Mouse (Mus musculus) ES-Bruce4 (cell line): ENCODE results near the gene 0610037L13Rik. TPM values are rescaled to one million over a fixed set of nuclear protein-coding genes. Genes with fewer than 3 reads are reported as not detected.

Experiments used
- H3K27ac ChIP-seq: 2 replicates; pipeline ENCODE4 v1.5.1; 2012; ENCODE audit warnings: low read length, inconsistent platforms; ENCODE audit not compliant: insufficient read depth
- H3K27me3 ChIP-seq: 2 replicates; pipeline ENCODE4 v1.6.1; 2012; ENCODE audit warnings: mild to moderate bottlenecking, low read length, inconsistent platforms; ENCODE audit not compliant: control insufficient read depth, poor library complexity, insufficient read depth, severe bottlenecking
- H3K36me3 ChIP-seq: 2 replicates; pipeline ENCODE4 v1.6.1; 2012; ENCODE audit warnings: inconsistent platforms, mild to moderate bottlenecking, low read length, moderate library complexity; ENCODE audit not compliant: control insufficient read depth, poor library complexity, insufficient read depth, severe bottlenecking
- H3K4me1 ChIP-seq: one replicate; pipeline ENCODE4 v1.8.1; 2011; ENCODE audit warnings: low read length; ENCODE audit not compliant: control insufficient read depth, insufficient read depth
- H3K4me3 ChIP-seq: 2 replicates; pipeline ENCODE4 v1.5.1; 2011; ENCODE audit warnings: low read depth, mild to moderate bottlenecking, low read length
- H3K9ac ChIP-seq: 2 replicates; pipeline ENCODE4 v1.6.1; 2012; ENCODE audit warnings: low read depth, mild to moderate bottlenecking, inconsistent platforms; ENCODE audit not compliant: poor library complexity, severe bottlenecking
- H3K9me3 ChIP-seq: replicated peaks from 2 replicates; pipeline ENCODE4 v1.6.1; 2012; ENCODE audit warnings: mild to moderate bottlenecking, low read length, inconsistent platforms; ENCODE audit not compliant: control insufficient read depth, poor library complexity, insufficient read depth, severe bottlenecking
- CTCF ChIP-seq: IDR thresholded peaks from one replicate; pipeline ENCODE4 v1.8.1; 2011; ENCODE audit warnings: low read depth, low read length
- EP300 ChIP-seq: IDR thresholded peaks from 2 replicates; pipeline ENCODE4 v1.6.1; 2011; ENCODE audit warnings: low read depth, low read length; ENCODE audit not compliant: insufficient read depth
- POLR2A ChIP-seq: IDR thresholded peaks from one replicate; pipeline ENCODE4 v1.8.1; 2011; ENCODE audit warnings: low read length; ENCODE audit not compliant: insufficient read depth
- polyA plus RNA-seq: library from polyadenylated mRNA; stranded (reverse); fragments of >200 nt; gene quantifications from 2 replicates; pipeline ENCODE4 v1.2.4, GENCODE M21; 2011; ENCODE audit warnings: low read depth; ENCODE audit not compliant: missing spikeins, insufficient read depth, insufficient read length

0610037L13Rik gene
- polyA plus RNA-seq, 1 experiment = 71.8 TPM

DNA sequence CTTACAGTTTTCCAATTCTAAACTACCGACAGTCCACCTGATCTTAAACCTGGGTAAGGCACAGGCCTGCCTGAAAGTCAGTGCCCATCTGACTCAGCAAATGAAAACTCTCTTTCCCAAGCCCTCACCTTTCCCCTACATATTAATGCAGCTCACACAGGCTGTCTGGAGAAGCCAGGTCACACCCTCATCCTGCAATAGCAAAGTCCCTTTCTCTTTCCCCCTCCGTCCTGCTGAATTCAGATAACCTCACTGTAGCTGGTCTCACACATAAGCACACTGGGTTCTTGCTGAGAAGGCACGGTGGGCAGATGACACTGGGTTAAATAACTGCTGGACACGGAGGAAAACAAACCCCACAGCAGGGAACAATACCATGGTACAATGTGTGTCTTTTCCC lies 32.3 kb downstream of the 0610037L13Rik start:
- Histone ChIP-seq H3K9ac (no peak overlapping the region), H3K4me1 (no peaks in the 10 kb centered on the region), H3K9me3 (no peaks in the 10 kb centered on the region), H3K27ac (no peak overlapping the region), H3K36me3 (no peaks in the 10 kb centered on the region), H3K4me3 (no peak overlapping the region), H3K27me3 (no peaks in the 10 kb centered on the region)
- TF ChIP-seq POLR2A = no peak
- TF ChIP-seq EP300 = no peak
- no peak for TF ChIP-seq CTCF

DNA sequence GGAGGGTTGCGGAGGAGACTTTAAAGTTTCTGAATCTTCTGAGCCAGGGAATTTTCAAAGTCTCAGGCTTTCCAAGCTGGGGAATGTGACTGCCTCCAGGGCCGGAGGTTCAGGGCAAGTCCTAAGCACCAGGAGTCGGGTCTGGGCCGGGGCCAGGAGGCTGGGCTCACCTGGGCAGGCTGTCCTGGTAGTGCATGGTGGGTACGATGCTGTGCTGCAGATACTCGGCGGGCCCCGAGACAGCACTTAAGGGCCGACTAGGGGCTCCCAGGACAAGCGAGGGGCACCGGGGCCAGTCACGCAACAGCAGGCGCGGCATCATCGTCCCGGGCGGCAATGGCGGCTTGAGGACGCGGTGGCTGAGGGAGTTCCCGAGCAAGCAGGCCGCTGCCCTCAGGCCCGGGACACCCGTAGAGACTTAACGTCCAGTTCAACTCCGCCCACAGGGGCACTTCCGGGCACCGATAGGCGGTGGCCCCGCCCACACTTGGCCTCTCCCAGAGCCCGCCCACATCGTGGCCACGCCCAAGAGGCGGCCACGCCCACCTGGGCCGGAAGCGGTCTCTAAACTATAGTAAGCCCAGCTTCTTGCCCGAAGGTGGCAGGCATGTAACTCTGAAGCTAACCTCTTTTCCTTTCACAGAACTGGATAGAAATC lies 33.7 kb downstream of the 0610037L13Rik start, which contains the start of gene Cpt2:
Gene Cpt2 (minus strand): TSS at position 466 of the 658 bp plus-strand sequence.
- TF ChIP-seq EP300 (no peak), CTCF (no peak), POLR2A (peak; percentile 79)
- H3K9me3 ChIP-seq = no peaks in the 10 kb centered on the region
- H3K4me3 ChIP-seq = peak within 1 kb of the TSS; percentile 95
- H3K9ac ChIP-seq = peak within 1 kb of the TSS; percentile 98
- H3K36me3 ChIP-seq = no peaks in the 10 kb centered on the region
- no peak within 1 kb of the TSS for H3K27ac ChIP-seq
- H3K27me3 ChIP-seq = no peaks in the 10 kb centered on the region
- H3K4me1 ChIP-seq = no peaks in the 10 kb centered on the region

DNA sequence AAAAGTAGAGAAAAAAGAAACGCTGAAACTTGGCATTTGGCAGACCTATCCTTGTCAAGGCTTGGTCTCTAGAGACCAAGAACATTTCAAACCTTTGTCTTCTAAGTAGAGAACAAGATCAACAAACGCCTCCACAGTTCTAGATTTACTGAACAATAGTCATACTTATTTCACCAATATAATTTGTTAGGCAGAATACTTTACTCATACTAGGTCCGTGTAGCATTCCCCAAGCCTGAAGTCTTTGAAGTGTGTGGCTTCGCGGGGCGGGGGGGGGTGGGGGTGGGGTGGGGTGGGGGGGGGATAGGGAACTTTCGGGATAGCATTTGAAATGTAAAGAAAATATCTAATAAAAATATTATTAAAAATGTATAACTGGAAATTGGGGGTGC lies 34.2 kb downstream of the 0610037L13Rik start:
- Histone ChIP-seq H3K9ac (no peak overlapping the region), H3K27ac (no peak overlapping the region), H3K4me3 (no peak overlapping the region)

DNA sequence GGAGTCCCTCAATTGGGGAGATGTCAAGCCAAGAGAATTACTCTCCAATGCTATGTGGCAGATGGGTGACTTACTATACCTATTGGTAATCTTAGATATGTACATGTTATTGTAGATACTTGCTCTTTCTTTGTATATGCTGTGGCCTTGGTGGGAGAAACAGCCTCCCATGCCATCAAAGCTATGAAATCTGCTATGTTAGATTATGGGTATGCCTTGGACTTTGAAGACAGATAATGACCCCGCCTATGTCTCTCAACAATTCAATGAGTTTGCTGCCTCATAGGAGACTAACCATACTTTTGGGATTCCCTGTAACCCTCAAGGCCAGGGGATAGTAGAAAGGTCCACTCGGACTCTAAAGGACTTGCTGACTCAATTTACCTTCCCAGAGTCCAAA lies 38.7 kb downstream of the 0610037L13Rik start:
- Histone ChIP-seq H3K27me3 (no peaks in the 10 kb centered on the region), H3K4me1 (no peaks in the 10 kb centered on the region), H3K9ac (no peak overlapping the region), H3K36me3 (no peaks in the 10 kb centered on the region), H3K4me3 (no peak overlapping the region), H3K9me3 (no peaks in the 10 kb centered on the region), H3K27ac (no peak overlapping the region)
- TF ChIP-seq EP300 = no peak
- no peak for TF ChIP-seq CTCF
- no peak for TF ChIP-seq POLR2A

More for the DNA sequence above, 34.2 kb downstream of the 0610037L13Rik start:
- no peaks in the 10 kb centered on the region for H3K27me3 ChIP-seq
- H3K36me3 ChIP-seq = no peaks in the 10 kb centered on the region
- H3K9me3 ChIP-seq = no peaks in the 10 kb centered on the region
- H3K4me1 ChIP-seq = no peaks in the 10 kb centered on the region
- TF ChIP-seq POLR2A (no peak), CTCF (no peak)

DNA sequence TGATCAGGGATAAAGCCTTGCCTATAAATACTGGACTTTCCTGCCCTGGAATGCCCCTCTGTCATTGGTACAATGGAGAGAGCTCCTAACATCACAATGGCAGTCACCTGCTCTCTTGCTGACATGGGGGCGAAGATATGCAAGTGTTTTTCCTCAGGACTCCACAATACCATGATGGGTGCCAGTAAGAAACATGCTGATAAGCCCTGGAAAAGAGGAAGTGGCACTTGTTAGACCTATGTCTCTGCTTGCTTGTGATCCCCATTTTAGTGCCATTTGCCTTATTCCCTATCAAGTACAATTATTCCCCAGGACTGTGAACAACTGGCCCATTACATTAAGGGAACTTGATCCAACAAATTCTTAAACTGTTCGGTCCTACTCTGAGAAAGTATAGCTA lies 39.1 kb downstream of the 0610037L13Rik start:
- H3K9ac ChIP-seq = no peak overlapping the region
- H3K27me3 ChIP-seq = no peaks in the 10 kb centered on the region
- no peaks in the 10 kb centered on the region for H3K4me1 ChIP-seq
- TF ChIP-seq POLR2A = no peak
- no peak for TF ChIP-seq CTCF
- no peak for TF ChIP-seq EP300
- no peaks in the 10 kb centered on the region for H3K36me3 ChIP-seq
- H3K4me3 ChIP-seq = no peak overlapping the region
- no peaks in the 10 kb centered on the region for H3K9me3 ChIP-seq
- H3K27ac ChIP-seq = no peak overlapping the region

DNA sequence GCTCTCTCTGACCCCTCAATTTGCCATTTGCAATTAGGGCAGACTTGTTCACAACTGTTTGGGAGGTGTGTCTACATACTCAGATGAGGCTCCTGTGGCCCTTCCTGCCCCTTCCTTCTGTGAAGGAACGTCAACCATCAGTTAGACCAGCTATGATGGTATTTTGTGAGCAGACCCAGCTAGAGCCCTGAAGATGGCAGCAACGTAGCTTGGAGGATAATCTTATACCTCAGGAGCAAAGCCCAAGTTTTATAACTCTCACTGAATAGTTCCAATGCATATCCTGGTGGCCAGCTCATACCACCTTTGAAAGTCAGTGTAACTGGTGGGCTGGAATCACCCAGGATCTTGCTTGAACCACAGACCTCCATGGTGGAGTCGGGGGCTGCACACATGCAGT lies 41.8 kb downstream of the 0610037L13Rik start:
- no peaks in the 10 kb centered on the region for H3K9me3 ChIP-seq
- TF ChIP-seq POLR2A (no peak), CTCF (no peak), EP300 (no peak)
- no peaks in the 10 kb centered on the region for H3K4me1 ChIP-seq
- H3K27ac ChIP-seq = no peak overlapping the region
- no peak overlapping the region for H3K4me3 ChIP-seq
- no peaks in the 10 kb centered on the region for H3K36me3 ChIP-seq
- no peak overlapping the region for H3K9ac ChIP-seq
- H3K27me3 ChIP-seq = no peaks in the 10 kb centered on the region
